Mouse (Mus musculus): ENCODE measurements at regions not wholly inside any gene's neighbourhood (a gene's known extent, or its start where the extent isn't known, plus 50 kb on each side); places are given as distances from the start of the nearest gene placed in this dataset.
"Not testable (repeated sequence)": the region's sequence is repeated elsewhere in the genome, so short reads cannot be mapped to it uniquely, and the experiment has no call there.

- Histone ChIP-seq H3K4me3 (ENCODE audit: low read length) (no peak overlapping the region), H3K27ac (ENCODE audit: low read length) (no peak overlapping the region), H3K27me3 (ENCODE audit: insufficient read depth, low read length) (no peaks in the 10 kb centered on the region; the same call in 1 of the 2 replicates), H3K36me3 (ENCODE audit: insufficient read depth, low read length) (no peaks in the 10 kb centered on the region), H3K9ac (replicated peaks; ENCODE audit: low read length) (no peak overlapping the region), H3K4me1 (ENCODE audit: insufficient read depth, low read length) (peaks cover 13% of the 10 kb centered on the region), H3K4me2 (replicated peaks; ENCODE audit: low read depth, low read length) (no peak overlapping the region), H3K9me3 (ENCODE audit: low read length) (no peaks in the 10 kb centered on the region)
- ATAC-seq (ENCODE audit: low FRiP score, low TSS enrichment): no peak
- 80% methylated on average over 5 of the region's 5 CpGs for WGBS
Observed at GRCm38 (mm10) chr10:43669471-43669870, 91.4 kb downstream of the Cd24a start.

GRCm38 (mm10) chr10:43670745-43671144 lies 92.7 kb downstream of the Cd24a start:
- H3K9me3 ChIP-seq (ENCODE audit: low read length): no peaks in the 10 kb centered on the region
- peaks cover 13% of the 10 kb centered on the region for H3K4me1 ChIP-seq (ENCODE audit: insufficient read depth, low read length)
- no peak overlapping the region for H3K9ac ChIP-seq (replicated peaks; ENCODE audit: low read length)
- H3K27me3 ChIP-seq (ENCODE audit: insufficient read depth, low read length): no peaks in the 10 kb centered on the region
- no peak overlapping the region for H3K4me2 ChIP-seq (replicated peaks; ENCODE audit: low read depth, low read length)
- WGBS: 77% methylated on average over 1 of the region's 1 CpGs
- no peak for ATAC-seq (ENCODE audit: low FRiP score, low TSS enrichment)
- H3K36me3 ChIP-seq (ENCODE audit: insufficient read depth, low read length): no peaks in the 10 kb centered on the region
- no peak overlapping the region for H3K4me3 ChIP-seq (ENCODE audit: low read length)
- H3K27ac ChIP-seq (ENCODE audit: low read length): no peak overlapping the region

- WGBS: 90% methylated on average over 3 of the region's 3 CpGs
- Histone ChIP-seq H3K4me2 (replicated peaks; ENCODE audit: low read depth, low read length) (no peak overlapping the region), H3K27ac (ENCODE audit: low read length) (peak overlapping the region; percentile 54), H3K4me1 (ENCODE audit: insufficient read depth, low read length) (peaks cover 13% of the 10 kb centered on the region), H3K9ac (replicated peaks; ENCODE audit: low read length) (no peak overlapping the region), H3K36me3 (ENCODE audit: insufficient read depth, low read length) (no peaks in the 10 kb centered on the region), H3K9me3 (ENCODE audit: low read length) (no peaks in the 10 kb centered on the region), H3K27me3 (ENCODE audit: insufficient read depth, low read length) (no peaks in the 10 kb centered on the region), H3K4me3 (ENCODE audit: low read length) (no peak overlapping the region)
- ATAC-seq (ENCODE audit: low FRiP score, low TSS enrichment): no peak
Observed at GRCm38 (mm10) chr10:43671785-43672184, 93.7 kb downstream of the Cd24a start.

- 29% methylated on average over 6 of the region's 6 CpGs for WGBS
- ATAC-seq (ENCODE audit: low FRiP score, low TSS enrichment): peak; percentile 52; the same call in 1 of the 2 replicates
- H3K27ac ChIP-seq (ENCODE audit: low read length): peak overlapping the region; percentile 54
Observed at GRCm38 (mm10) chr10:43672490-43672889, 94.4 kb downstream of the Cd24a start.

GRCm38 (mm10) chr10:43674749-43675148 lies 96.7 kb downstream of the Cd24a start:
- WGBS: 75% methylated on average over 1 of the region's 1 CpGs
- Histone ChIP-seq H3K27ac (ENCODE audit: low read length) (no peak overlapping the region), H3K27me3 (ENCODE audit: insufficient read depth, low read length) (no peaks in the 10 kb centered on the region), H3K4me2 (replicated peaks; ENCODE audit: low read depth, low read length) (no peak overlapping the region), H3K4me1 (ENCODE audit: insufficient read depth, low read length) (peaks cover 13% of the 10 kb centered on the region), H3K9ac (replicated peaks; ENCODE audit: low read length) (no peak overlapping the region), H3K4me3 (ENCODE audit: low read length) (no peak overlapping the region), H3K9me3 (ENCODE audit: low read length) (no peaks in the 10 kb centered on the region), H3K36me3 (ENCODE audit: insufficient read depth, low read length) (no peaks in the 10 kb centered on the region)
- ATAC-seq (ENCODE audit: low FRiP score, low TSS enrichment): no peak

More at GRCm38 (mm10) chr10:43672490-43672889, 94.4 kb downstream of the Cd24a start:
- Histone ChIP-seq H3K4me1 (ENCODE audit: insufficient read depth, low read length) (peaks cover 13% of the 10 kb centered on the region), H3K9ac (replicated peaks; ENCODE audit: low read length) (no peak overlapping the region), H3K9me3 (ENCODE audit: low read length) (no peaks in the 10 kb centered on the region), H3K4me3 (ENCODE audit: low read length) (no peak overlapping the region), H3K27me3 (ENCODE audit: insufficient read depth, low read length) (no peaks in the 10 kb centered on the region), H3K36me3 (ENCODE audit: insufficient read depth, low read length) (no peaks in the 10 kb centered on the region), H3K4me2 (replicated peaks; ENCODE audit: low read depth, low read length) (no peak overlapping the region)

- ATAC-seq (ENCODE audit: low FRiP score, low TSS enrichment); H3K4me2 ChIP-seq (replicated peaks; ENCODE audit: low read depth, low read length); H3K27me3 ChIP-seq (ENCODE audit: insufficient read depth, low read length); H3K4me3 ChIP-seq (ENCODE audit: low read length); H3K9me3 ChIP-seq (ENCODE audit: low read length); H3K9ac ChIP-seq (replicated peaks; ENCODE audit: low read length); H3K36me3 ChIP-seq (ENCODE audit: insufficient read depth, low read length); H3K27ac ChIP-seq (ENCODE audit: low read length): not testable (repeated sequence)
- WGBS: 76% methylated on average over 1 of the region's 1 CpGs
- H3K4me1 ChIP-seq (ENCODE audit: insufficient read depth, low read length): peaks cover 10% of the 10 kb centered on the region
Observed at GRCm38 (mm10) chr10:43675495-43675894, 97.4 kb downstream of the Cd24a start.

GRCm38 (mm10) chr10:43676289-43676688 lies 98.2 kb downstream of the Cd24a start:
- H3K27ac ChIP-seq (ENCODE audit: low read length): no peak overlapping the region
- WGBS: 79% methylated on average over 5 of the region's 5 CpGs
- H3K9me3 ChIP-seq (ENCODE audit: low read length): no peaks in the 10 kb centered on the region

GRCm38 (mm10) chr10:43684247-43685033 lies 106.4 kb downstream of the Cd24a start:
- 47% methylated on average over 12 of the region's 12 CpGs for WGBS
- no peaks in the 10 kb centered on the region for H3K36me3 ChIP-seq (ENCODE audit: insufficient read depth, low read length)
- H3K9ac ChIP-seq (replicated peaks; ENCODE audit: low read length): no peak overlapping the region
- peaks cover 18% of the 10 kb centered on the region for H3K4me1 ChIP-seq (ENCODE audit: insufficient read depth, low read length)
- H3K4me2 ChIP-seq (replicated peaks; ENCODE audit: low read depth, low read length): no peak overlapping the region
- H3K27ac ChIP-seq (ENCODE audit: low read length): no peak overlapping the region
- H3K4me3 ChIP-seq (ENCODE audit: low read length): no peak overlapping the region
- peak; percentile 41; the same call in 1 of the 2 replicates for ATAC-seq (ENCODE audit: low FRiP score, low TSS enrichment)
- no peaks in the 10 kb centered on the region for H3K27me3 ChIP-seq (ENCODE audit: insufficient read depth, low read length)
- H3K9me3 ChIP-seq (ENCODE audit: low read length): no peaks in the 10 kb centered on the region

More at GRCm38 (mm10) chr10:43676289-43676688, 98.2 kb downstream of the Cd24a start:
- H3K36me3 ChIP-seq (ENCODE audit: insufficient read depth, low read length): no peaks in the 10 kb centered on the region
- ATAC-seq (ENCODE audit: low FRiP score, low TSS enrichment): no peak
- H3K27me3 ChIP-seq (ENCODE audit: insufficient read depth, low read length): no peaks in the 10 kb centered on the region
- H3K4me3 ChIP-seq (ENCODE audit: low read length): no peak overlapping the region
- no peak overlapping the region for H3K9ac ChIP-seq (replicated peaks; ENCODE audit: low read length)
- no peak overlapping the region for H3K4me2 ChIP-seq (replicated peaks; ENCODE audit: low read depth, low read length)
- peaks cover 7% of the 10 kb centered on the region; the same call in 1 of the 2 replicates for H3K4me1 ChIP-seq (ENCODE audit: insufficient read depth, low read length)

GRCm38 (mm10) chr10:43689161-43689913 lies 111.3 kb downstream of the Cd24a start:
- H3K9ac ChIP-seq (replicated peaks; ENCODE audit: low read length): peak overlapping the region; percentile 22; the same call in 1 of the 2 replicates
- H3K4me1 ChIP-seq (ENCODE audit: insufficient read depth, low read length): peaks cover 37% of the 10 kb centered on the region

More at GRCm38 (mm10) chr10:43689161-43689913, 111.3 kb downstream of the Cd24a start:
- H3K36me3 ChIP-seq (ENCODE audit: insufficient read depth, low read length): no peaks in the 10 kb centered on the region
- peak; percentile 79 for ATAC-seq (ENCODE audit: low FRiP score, low TSS enrichment)
- H3K4me3 ChIP-seq (ENCODE audit: low read length): no peak overlapping the region; the same call in 1 of the 2 replicates
- WGBS: 3% methylated on average over 10 of the region's 10 CpGs
- H3K9me3 ChIP-seq (ENCODE audit: low read length): no peaks in the 10 kb centered on the region
- peak overlapping the region; percentile 46 for H3K4me2 ChIP-seq (replicated peaks; ENCODE audit: low read depth, low read length)
- peak overlapping the region; percentile 35 for H3K27ac ChIP-seq (ENCODE audit: low read length)
- no peaks in the 10 kb centered on the region for H3K27me3 ChIP-seq (ENCODE audit: insufficient read depth, low read length)
